23 mouse cellular contexts compared by ENCODE assay signal in genomic region chr4:137874826-137875225, GRCm38 (mm10). TPM values are rescaled to one million over a fixed set of nuclear protein-coding genes. Genes with fewer than 3 reads are reported as not detected.
A peak's percentile ranks its signal among the peaks of the same experiment; 100 is the strongest.
DNase-seq lines count a peak whose midpoint lies in the region; ATAC-seq lines count a peak whose summit lies in the region.
"Had no signal": no experiment of that assay in that cellular context is flagged by ENCODE, and none has a peak within 500 bp of the region (broad histone marks: within the 10 kb centered on the region; RNA-seq: fewer than 3 reads in every experiment).

No protein-coding gene starts in this region.

- no peaks in the 10 kb centered on the region for H3K9me3 ChIP-seq in heart, embryonic 10.5 days
- no peaks in the 10 kb centered on the region for H3K9me3 ChIP-seq in heart, embryonic 12.5 days (replicated peaks)
- H3K9me3 ChIP-seq in embryonic facial prominence, embryonic 10.5 days = no peaks in the 10 kb centered on the region
- no peaks in the 10 kb centered on the region for H3K9me3 ChIP-seq in intestine, embryonic 16.5 days (ENCODE audit: control insufficient read depth, low read length)
- H3K9me3 ChIP-seq: hindbrain, embryonic 13.5 days; kidney, embryonic 15.5 days had no signal

- H3K27ac ChIP-seq in heart, embryonic 10.5 days = peak overlapping the region; percentile 6; the same call in 1 of the 2 replicates
- H3K27ac ChIP-seq in heart, embryonic 12.5 days (ENCODE audit: poor library complexity, severe bottlenecking) = no peak overlapping the region
- peak overlapping the region; percentile 62 for H3K27ac ChIP-seq in embryonic facial prominence, embryonic 10.5 days (replicated peaks)
- peak overlapping the region; percentile 33; the same call in 1 of the 2 replicates for H3K27ac ChIP-seq in intestine, embryonic 16.5 days (ENCODE audit: low read length)
- H3K27ac ChIP-seq: kidney, embryonic 15.5 days had no signal

- ATAC-seq in heart, embryonic 12.5 days (ENCODE audit: insufficient number of reproducible peaks, low FRiP score) = no peak
- ATAC-seq in intestine, embryonic 16.5 days = no peak
- ATAC-seq: liver, postnatal 0 days had no signal

- H3K9ac ChIP-seq in heart, embryonic 12.5 days = no peak overlapping the region
- H3K9ac ChIP-seq in intestine, embryonic 16.5 days (ENCODE audit: low read depth, low read length) = no peak overlapping the region
- H3K9ac ChIP-seq: hindbrain, embryonic 13.5 days; kidney, embryonic 15.5 days; liver, postnatal 0 days had no signal

- WGBS in heart, embryonic 10.5 days = 34% methylated on average over 4 of the region's 4 CpGs
- 36% methylated on average over 4 of the region's 4 CpGs for WGBS in heart, embryonic 12.5 days
- 44% methylated on average over 4 of the region's 4 CpGs for WGBS in embryonic facial prominence, embryonic 10.5 days
- WGBS in intestine, embryonic 16.5 days = 38% methylated on average over 4 of the region's 4 CpGs

- no peak overlapping the region; the same call in 1 of the 2 replicates for H3K4me2 ChIP-seq in heart, embryonic 12.5 days
- H3K4me2 ChIP-seq in intestine, embryonic 16.5 days (ENCODE audit: low read depth, low read length) = no peak overlapping the region
- H3K4me2 ChIP-seq: hindbrain, embryonic 13.5 days; kidney, embryonic 15.5 days; liver, embryonic 11.5 days; midbrain, embryonic 11.5 days had no signal

- no peaks in the 10 kb centered on the region for H3K27me3 ChIP-seq in heart, embryonic 10.5 days (ENCODE audit: insufficient read depth, poor library complexity, severe bottlenecking)
- no peaks in the 10 kb centered on the region for H3K27me3 ChIP-seq in heart, embryonic 12.5 days (replicated peaks)
- no peaks in the 10 kb centered on the region for H3K27me3 ChIP-seq in embryonic facial prominence, embryonic 10.5 days (replicated peaks; ENCODE audit: low read depth, poor library complexity, severe bottlenecking)
- H3K27me3 ChIP-seq in intestine, embryonic 16.5 days (replicated peaks; ENCODE audit: control insufficient read depth, insufficient read depth, low read length) = no peaks in the 10 kb centered on the region
- H3K27me3 ChIP-seq: hindbrain, embryonic 13.5 days; kidney, embryonic 15.5 days had no signal

- H3K4me1 ChIP-seq in heart, embryonic 10.5 days = peaks cover 74% of the 10 kb centered on the region
- peaks cover 64% of the 10 kb centered on the region for H3K4me1 ChIP-seq in heart, embryonic 12.5 days (replicated peaks)
- peaks cover 75% of the 10 kb centered on the region for H3K4me1 ChIP-seq in embryonic facial prominence, embryonic 10.5 days
- peaks cover 42% of the 10 kb centered on the region for H3K4me1 ChIP-seq in intestine, embryonic 16.5 days (ENCODE audit: control insufficient read depth, insufficient read depth, low read length)

- no peak for DNase-seq in heart, embryonic 10.5 days (ENCODE audit: low spot score)
- DNase-seq in CD4-positive helper T cell, adult 2 months (ENCODE audit: low read depth, low spot score) = peak; percentile 40
- DNase-seq in embryonic facial prominence, embryonic 10.5 days (ENCODE audit: low spot score) = no peak
- no peak for DNase-seq in spleen, postnatal 4 days (ENCODE audit: low spot score in 2 of 2)
- DNase-seq in spleen, postnatal 10 days (ENCODE audit: low spot score in 2 of 2) = no peak
- DNase-seq in layer of hippocampus, postnatal 36 days = no peak
- DNase-seq: adrenal gland, postnatal 10 days; embryo, embryonic 11 days; gastrocnemius, postnatal 36 days; heart, postnatal 10 days; kidney, adult 11 months; kidney, postnatal 4 days; liver, postnatal 0 days; lung, postnatal 10 days; retina, postnatal 1 day; thymus, adult 18-20 months; thymus, postnatal 36 days had no signal

- no peak overlapping the region for H3K4me3 ChIP-seq in heart, embryonic 10.5 days
- H3K4me3 ChIP-seq in heart, embryonic 12.5 days = no peak overlapping the region
- H3K4me3 ChIP-seq in embryonic facial prominence, embryonic 10.5 days = no peak overlapping the region
- no peak overlapping the region for H3K4me3 ChIP-seq in intestine, embryonic 16.5 days (ENCODE audit: low read length)
- H3K4me3 ChIP-seq: hindbrain, embryonic 13.5 days; kidney, embryonic 15.5 days had no signal

- 0 out of 2 replicates have a peak, but pooled peaks cover 10% of the 10 kb centered on the region for H3K36me3 ChIP-seq in heart, embryonic 10.5 days
- no peaks in the 10 kb centered on the region; the same call in 1 of the 2 replicates for H3K36me3 ChIP-seq in heart, embryonic 12.5 days
- peaks cover 4% of the 10 kb centered on the region; the same call in 1 of the 2 replicates for H3K36me3 ChIP-seq in embryonic facial prominence, embryonic 10.5 days (replicated peaks)
- H3K36me3 ChIP-seq in intestine, embryonic 16.5 days (ENCODE audit: control insufficient read depth, insufficient read depth, low read length) = no peaks in the 10 kb centered on the region
- H3K36me3 ChIP-seq: hindbrain, embryonic 13.5 days; kidney, embryonic 15.5 days had no signal

RNA-seq across cellular contexts. Expression of gene Ece1, which starts 12.8 kb away (rescaled TPM):
- 118 and 165 TPM in 2 replicates for polyA plus RNA-seq in heart, embryonic 10.5 days (2016; fragmentation: Nextera tagmentation; extraction: Ambion mirVana)
- polyA plus RNA-seq in heart, embryonic 12.5 days (2016; fragmentation: Nextera tagmentation; extraction: Ambion mirVana) = 122 and 144 TPM in 2 replicates
- polyA plus RNA-seq in embryonic facial prominence, embryonic 10.5 days (2016; fragmentation: Nextera tagmentation; extraction: Ambion mirVana) = 46.6 and 54.5 TPM in 2 replicates
- polyA plus RNA-seq in intestine, embryonic 16.5 days (2015; fragmentation: Nextera tagmentation; extraction: Ambion mirVana) = 56.0 and 63.0 TPM in 2 replicates
- 10 to 100 TPM; 54.4 to 57.3 TPM for total RNA-seq in layer of hippocampus, postnatal 36 days (2021)
